Mouse (Mus musculus) erythroid progenitor cell, adult 5-6 weeks (primary cell): ENCODE results near the gene Cltrn. TPM values are rescaled to one million over a fixed set of nuclear protein-coding genes. Genes with fewer than 3 reads are reported as not detected.
A peak's percentile ranks its signal among the peaks of the same experiment; 100 is the strongest.

ENCODE experiments used
- ATAC-seq: replicated peaks from 2 replicates; pipeline ENCODE4 v1.8.0; 2016; ENCODE audit warnings: moderate number of reproducible peaks, mild to moderate bottlenecking, moderate TSS enrichment, inconsistent platforms; ENCODE audit not compliant: poor library complexity, low FRiP score, severe bottlenecking
- total RNA-seq, 2 experiments: library from RNA; stranded (forward) in 1 of 2; stranded (reverse) in 1 of 2; fragments of 150-400 nt in 1 of 2; fragments of 186-747, 209-891 nt in 1 of 2; gene quantifications; 2 replicates each; pipeline versions ENCODE4 v1.2.3 to v1.2.4; 2015 to 2017; ENCODE audit warnings: low replicate concordance in 2 of 2

The Cltrn gene
- total RNA-seq, 2 experiments from 2014 or later: not detected

DNA sequence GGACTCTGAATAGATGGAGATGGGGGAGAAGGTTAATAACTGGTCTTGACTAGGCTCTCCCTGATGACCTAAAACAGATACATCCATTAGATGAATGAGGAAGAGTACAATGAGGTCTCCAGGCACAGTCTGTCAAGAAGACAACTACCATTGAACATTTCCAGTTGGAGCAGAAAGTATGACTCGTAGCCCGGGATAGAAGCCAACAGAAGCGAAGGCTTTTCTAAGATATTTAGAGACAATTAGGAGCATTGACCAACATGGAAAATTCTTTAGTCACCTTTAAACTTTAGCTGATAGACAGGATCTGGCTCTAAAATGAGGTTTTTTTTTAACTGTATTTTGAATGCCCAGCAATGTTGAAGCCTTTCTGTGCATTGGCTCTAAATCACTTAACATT lies 44.9 kb downstream of the Cltrn start:
- ATAC-seq: no peak

DNA sequence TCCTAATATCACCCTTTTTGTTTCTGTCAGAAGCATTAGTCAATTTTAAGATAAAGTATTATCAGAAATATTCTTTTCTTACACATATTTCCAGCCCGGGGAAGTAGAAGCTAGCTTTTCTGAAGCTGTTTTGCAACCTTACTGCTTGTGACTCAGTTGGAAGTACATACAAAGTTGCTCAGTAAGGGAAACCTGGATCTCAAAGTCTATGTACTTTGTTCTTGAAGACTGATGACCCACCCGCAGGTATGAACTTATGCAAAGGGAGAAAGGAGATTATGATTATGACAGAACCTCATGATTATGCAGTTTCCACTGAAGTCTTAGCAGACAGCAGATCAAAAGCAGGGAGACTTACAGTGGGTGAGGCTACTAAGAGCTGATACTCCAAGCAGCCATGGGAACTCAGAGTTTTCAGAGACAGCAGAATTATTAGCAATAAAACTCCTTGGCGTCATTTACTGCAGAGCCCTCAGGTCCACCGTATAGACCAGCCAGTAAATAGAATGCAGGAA lies 46.7 kb downstream of the Cltrn start:
- ATAC-seq: no peak

DNA sequence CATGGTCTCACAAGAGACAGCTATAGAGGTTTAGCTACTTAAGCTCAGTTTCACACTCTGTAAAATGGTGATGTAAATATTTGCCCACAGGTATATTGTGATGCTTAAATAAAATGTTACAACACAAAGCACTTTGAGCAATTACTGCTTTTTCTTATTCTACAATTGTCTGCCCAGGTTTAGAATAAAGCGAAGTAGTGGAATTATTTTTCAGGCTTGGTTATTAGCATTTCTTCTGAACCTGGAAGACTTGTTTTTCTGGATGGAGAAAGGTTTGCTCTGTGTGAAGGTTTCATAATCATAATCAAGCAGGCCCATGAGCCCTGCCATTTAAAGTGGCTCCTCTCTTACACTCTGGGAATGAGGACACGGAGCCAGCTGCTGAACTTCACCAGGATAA lies 50.4 kb downstream of the Cltrn start, which contains the start of gene Ace2:
Gene Ace2 (plus strand): TSS at position 301 of the 400 bp plus-strand sequence.
- no peak for ATAC-seq

DNA sequence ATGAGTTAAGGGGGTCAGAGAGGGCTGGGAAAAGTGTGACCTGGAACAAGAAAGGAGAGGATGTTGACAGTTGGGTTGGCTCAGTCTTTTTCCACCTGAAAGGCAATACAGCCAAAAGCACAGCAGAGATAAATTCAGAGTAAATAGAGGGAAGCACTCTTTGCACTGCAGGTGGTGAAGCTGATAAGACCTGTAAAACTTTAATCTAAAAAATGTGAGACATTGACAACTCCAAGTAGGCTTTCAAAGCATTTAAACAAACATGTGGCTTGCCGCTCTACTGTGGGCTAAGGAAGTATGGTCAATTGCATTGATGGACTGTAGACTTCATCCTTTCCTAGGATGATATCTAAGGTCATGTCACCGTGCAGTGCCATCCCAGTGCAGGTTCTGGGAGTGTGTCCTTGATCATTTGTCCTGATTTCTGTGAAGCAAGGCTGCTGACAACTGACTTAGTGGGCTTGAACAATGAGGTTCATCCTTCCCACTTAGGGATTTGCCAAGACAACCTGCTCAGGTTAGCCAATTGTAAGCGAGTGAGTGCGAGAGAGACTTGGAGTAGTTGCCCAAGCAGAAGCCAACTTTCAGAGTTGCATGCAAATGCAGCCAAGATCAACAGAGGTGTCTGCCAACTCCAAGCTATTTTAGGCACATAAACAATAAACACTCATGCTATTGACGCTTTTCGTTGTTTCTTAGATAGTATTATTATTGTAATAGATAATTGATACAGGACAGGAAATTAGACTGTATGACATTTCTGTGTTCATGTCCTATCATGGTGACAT lies 57.0 kb downstream of the Cltrn start:
- peak; percentile 95 for ATAC-seq

DNA sequence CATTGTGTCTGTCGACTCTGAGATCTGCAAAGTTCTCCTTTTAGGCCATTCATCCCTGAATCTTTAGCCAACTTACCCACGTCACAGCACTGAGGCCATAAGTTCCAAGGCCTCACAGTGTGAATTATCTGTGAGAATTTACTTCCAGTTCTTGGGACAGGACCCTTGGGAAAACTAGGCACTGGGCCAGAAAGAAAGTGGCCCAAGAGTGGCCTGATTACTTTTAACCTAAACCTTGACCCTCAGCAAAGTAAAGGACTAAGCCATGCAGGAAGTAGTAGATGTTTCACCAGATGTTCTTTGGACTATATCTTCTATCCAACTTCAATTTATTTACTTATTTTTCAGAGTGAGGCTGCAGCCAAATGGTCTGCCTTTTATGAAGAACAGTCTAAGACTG lies 64.1 kb downstream of the Cltrn start:
- ATAC-seq: no peak

DNA sequence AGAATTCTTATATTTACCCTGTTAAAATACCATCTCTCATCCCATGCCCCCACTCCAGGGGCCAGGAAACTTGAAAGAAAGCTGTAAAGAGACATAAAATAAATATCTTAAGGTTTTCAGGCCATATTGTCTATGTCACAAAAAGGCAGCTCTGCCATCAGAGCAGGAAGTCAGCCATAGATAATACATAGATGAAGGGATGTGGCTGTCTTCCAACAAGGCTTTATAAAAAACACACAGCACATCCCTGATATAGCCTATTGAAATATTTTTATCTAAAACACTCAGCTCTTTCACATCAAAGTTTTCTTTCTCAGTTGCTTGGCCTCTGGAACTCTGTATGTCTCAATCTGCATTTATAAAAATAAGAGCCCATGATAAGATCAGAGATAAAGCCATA lies 65.0 kb downstream of the Cltrn start:
- no peak for ATAC-seq

DNA sequence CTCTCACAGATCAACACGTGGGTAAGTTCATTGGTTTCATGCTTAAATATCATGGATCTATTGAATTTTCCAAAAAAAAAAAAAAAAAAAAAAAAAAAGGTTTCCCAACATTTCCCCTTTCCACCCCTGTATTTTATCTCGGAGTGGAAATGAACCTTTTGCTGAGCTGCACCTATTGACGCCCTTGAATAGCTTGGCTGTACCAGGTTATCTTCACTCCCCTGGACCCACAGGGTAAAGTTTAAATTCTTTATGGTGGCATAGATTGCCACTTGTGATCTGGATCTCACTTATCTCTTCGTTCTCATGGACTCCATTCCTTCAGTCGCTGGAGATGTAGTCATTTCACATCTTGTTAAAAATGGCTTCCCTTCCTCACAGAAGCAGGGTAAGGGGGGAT lies 66.0 kb downstream of the Cltrn start:
- ATAC-seq: no peak

DNA sequence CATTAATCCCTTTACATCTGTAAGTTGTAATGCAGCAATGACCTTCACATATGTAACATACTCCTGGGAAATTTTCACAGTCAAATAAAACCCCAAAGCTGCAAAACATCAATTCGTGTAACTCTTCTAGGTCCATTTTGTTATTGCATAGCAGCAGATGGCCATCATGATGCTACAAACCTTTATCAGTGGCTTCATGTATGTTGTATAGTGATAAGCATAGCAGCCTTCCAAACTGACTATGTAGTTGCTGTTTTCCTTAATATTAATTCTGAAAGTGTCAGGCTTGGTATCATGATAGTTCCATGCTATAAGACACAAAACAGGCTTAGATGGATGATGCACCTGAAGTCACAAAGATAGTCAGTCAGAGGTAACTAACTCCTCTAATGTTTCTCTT lies 76.1 kb downstream of the Cltrn start:
- ATAC-seq: peak; percentile 97

Other genes with a start within 250 kb of the Cltrn start
- 17.3 and 26.0 TPM in 2 replicates for gene Ap1s2, start 179.8 kb upstream of the Cltrn start, total RNA-seq (2015; ENCODE audit: low replicate concordance)
- gene Ap1s2, start 179.8 kb upstream of the Cltrn start, total RNA-seq (2017; ENCODE audit: low replicate concordance): 8.5 and 14.2 TPM in 2 replicates
- gene Zrsr2, start 130.2 kb upstream of the Cltrn start, total RNA-seq (2015; ENCODE audit: low replicate concordance): 26.4 and 50.5 TPM in 2 replicates
- 40.2 and 51.1 TPM in 2 replicates for gene Zrsr2, start 130.2 kb upstream of the Cltrn start, total RNA-seq (2017; ENCODE audit: low replicate concordance)
- not detected in 2 replicates for gene Car5b, start 60.8 kb upstream of the Cltrn start, total RNA-seq (2015; ENCODE audit: low replicate concordance)
- gene Car5b, start 60.8 kb upstream of the Cltrn start, total RNA-seq (2017; ENCODE audit: low replicate concordance): not detected in 2 replicates
- 18.4 and 19.8 TPM in 2 replicates for gene Siah1b, start 12.3 kb upstream of the Cltrn start, total RNA-seq (2015; ENCODE audit: low replicate concordance)
- 17.2 and 20.3 TPM in 2 replicates for gene Siah1b, start 12.3 kb upstream of the Cltrn start, total RNA-seq (2017; ENCODE audit: low replicate concordance)
- not detected in 2 replicates for gene Ace2, start 50.5 kb downstream of the Cltrn start, total RNA-seq (2015; ENCODE audit: low replicate concordance)
- not detected in 2 replicates for gene Ace2, start 50.5 kb downstream of the Cltrn start, total RNA-seq (2017; ENCODE audit: low replicate concordance)
- 2.5 TPM in 1 of 2 replicates, not detected in the other for gene Bmx, start 169.4 kb downstream of the Cltrn start, total RNA-seq (2015; ENCODE audit: low replicate concordance)
- 0.61 and 3.9 TPM in 2 replicates for gene Bmx, start 169.4 kb downstream of the Cltrn start, total RNA-seq (2017; ENCODE audit: low replicate concordance)
- gene Pir, start 180.5 kb downstream of the Cltrn start, total RNA-seq (2015; ENCODE audit: low replicate concordance): 27.7 and 32.1 TPM in 2 replicates
- 37.7 and 38.7 TPM in 2 replicates for gene Pir, start 180.5 kb downstream of the Cltrn start, total RNA-seq (2017; ENCODE audit: low replicate concordance)